Mouse (Mus musculus): ENCODE results near the gene 2010111I01Rik. TPM values are rescaled to one million over a fixed set of nuclear protein-coding genes. Genes with fewer than 3 reads are reported as not detected.
A peak's percentile ranks its signal among the peaks of the same experiment; 100 is the strongest.

The 2010111I01Rik gene
- total RNA-seq, 1 experiment = 58.3 TPM

- no peak overlapping the region for H3K27ac ChIP-seq (ENCODE audit: insufficient read depth, low read depth, low read length, poor library complexity, severe bottlenecking)
- TF ChIP-seq MAFK (IDR thresholded peaks at IDR 0.05; ENCODE audit: insufficient read depth, low read depth, low read length) (no peak), ZNF384 (IDR thresholded peaks at IDR 0.05; ENCODE audit: low read depth, low read length) (no peak), CHD2 (IDR thresholded peaks at IDR 0.05; ENCODE audit: low read depth, low read length) (no peak), HCFC1 (IDR thresholded peaks at IDR 0.05; ENCODE audit: borderline replicate concordance, insufficient read depth, low read length) (no peak), ZC3H11A (IDR thresholded peaks at IDR 0.05; ENCODE audit: borderline replicate concordance, low read depth, low read length) (no peak)
Observed at GRCm38 (mm10) chr13:63203502-63204278, 239.0 kb downstream of the 2010111I01Rik start.

DNA sequence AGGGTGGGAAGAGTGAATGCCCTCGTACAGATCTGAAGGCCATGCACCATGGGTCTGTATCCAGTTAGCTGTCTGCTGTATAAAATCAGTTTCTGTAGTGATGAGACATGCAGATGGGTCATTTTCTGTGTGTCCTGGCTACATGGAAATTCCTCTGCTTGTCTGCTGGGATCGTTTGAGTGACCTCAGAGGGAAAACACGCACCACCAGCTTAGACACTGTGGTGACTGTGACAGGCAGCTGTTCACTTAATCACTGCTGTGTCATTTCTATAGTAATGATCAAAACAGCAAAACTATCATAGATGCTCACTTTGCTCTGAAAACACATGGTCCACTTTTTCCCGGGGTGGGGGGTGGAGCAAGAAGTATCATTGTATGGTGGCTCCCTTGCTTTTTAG is 241.1 kb downstream of the 2010111I01Rik start:
- Histone ChIP-seq H3K4me1 (ENCODE audit: control insufficient read depth in 2 of 2, insufficient read depth in 2 of 2, low read length in 2 of 2, poor library complexity in 1 of 2) (no peaks in the 10 kb centered on the region), H3K9me3 (ENCODE audit: control insufficient read depth, insufficient read depth, low read depth, low read length) (no peaks in the 10 kb centered on the region), H3K4me3 (ENCODE audit: insufficient read depth in 1 of 2, low read depth in 1 of 2, low read length in 2 of 2, poor library complexity in 1 of 2, severe bottlenecking in 1 of 2) (no peak overlapping the region), H3K27ac (ENCODE audit: insufficient read depth, low read depth, low read length, poor library complexity, severe bottlenecking) (no peak overlapping the region), H3K36me3 (ENCODE audit: control insufficient read depth, insufficient read depth, low read length, poor library complexity, severe bottlenecking) (no peaks in the 10 kb centered on the region), H3K9ac (ENCODE audit: insufficient read depth, low read depth, low read length, poor library complexity, severe bottlenecking) (no peak overlapping the region)
- in situ Hi-C loops (cut with MboI; ENCODE audit: low sequenced_read_pairs in 2 of 2, unreplicated experiment in 2 of 2) = no loop called here
- DNase-seq (ENCODE audit: low read depth, low spot score) = no peak
- TF ChIP-seq ZNF384 (IDR thresholded peaks at IDR 0.05; ENCODE audit: low read depth, low read length) (no peak), ZC3H11A (IDR thresholded peaks at IDR 0.05; ENCODE audit: borderline replicate concordance, low read depth, low read length) (no peak), MAFK (IDR thresholded peaks at IDR 0.05; ENCODE audit: insufficient read depth, low read depth, low read length) (no peak), CHD2 (IDR thresholded peaks at IDR 0.05; ENCODE audit: low read depth, low read length) (no peak), HCFC1 (IDR thresholded peaks at IDR 0.05; ENCODE audit: borderline replicate concordance, insufficient read depth, low read length) (no peak)

More at GRCm38 (mm10) chr13:63203502-63204278, 239.0 kb downstream of the 2010111I01Rik start:
- in situ Hi-C loops (cut with MboI; ENCODE audit: low sequenced_read_pairs in 2 of 2, unreplicated experiment in 2 of 2) = no loop called here
- no peak for DNase-seq (ENCODE audit: low read depth, low spot score)
- Histone ChIP-seq H3K36me3 (ENCODE audit: control insufficient read depth, insufficient read depth, low read length, poor library complexity, severe bottlenecking) (no peaks in the 10 kb centered on the region), H3K4me1 (ENCODE audit: control insufficient read depth in 2 of 2, insufficient read depth in 2 of 2, low read length in 2 of 2, poor library complexity in 1 of 2) (no peaks in the 10 kb centered on the region), H3K4me3 (ENCODE audit: insufficient read depth in 1 of 2, low read depth in 1 of 2, low read length in 2 of 2, poor library complexity in 1 of 2, severe bottlenecking in 1 of 2) (no peak overlapping the region), H3K9ac (ENCODE audit: insufficient read depth, low read depth, low read length, poor library complexity, severe bottlenecking) (no peak overlapping the region), H3K9me3 (ENCODE audit: control insufficient read depth, insufficient read depth, low read depth, low read length) (no peaks in the 10 kb centered on the region)

DNA sequence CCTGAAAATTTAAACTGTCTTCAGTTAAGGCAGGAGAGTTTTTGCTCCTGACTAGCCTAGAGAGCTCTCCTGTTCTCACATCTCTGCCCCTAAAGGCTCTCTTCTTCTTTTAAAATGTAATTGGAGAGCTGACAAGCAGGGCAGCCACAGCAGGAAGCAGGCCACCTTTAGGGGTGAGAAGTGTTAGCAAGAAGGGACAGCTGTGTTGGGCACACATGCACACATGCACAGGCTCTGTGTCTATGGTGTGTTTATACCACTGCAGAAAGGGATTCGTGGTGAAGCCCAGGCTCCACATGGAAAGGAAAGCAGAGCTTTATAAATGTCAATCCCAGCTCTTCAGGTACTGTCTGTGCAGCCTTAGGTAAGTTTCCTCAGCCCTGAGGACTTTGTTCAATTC is 241.7 kb downstream of the 2010111I01Rik start:
- Histone ChIP-seq H3K27ac (ENCODE audit: insufficient read depth, low read depth, low read length, poor library complexity, severe bottlenecking) (no peak overlapping the region), H3K4me1 (ENCODE audit: control insufficient read depth in 2 of 2, insufficient read depth in 2 of 2, low read length in 2 of 2, poor library complexity in 1 of 2) (no peaks in the 10 kb centered on the region), H3K9me3 (ENCODE audit: control insufficient read depth, insufficient read depth, low read depth, low read length) (no peaks in the 10 kb centered on the region), H3K36me3 (ENCODE audit: control insufficient read depth, insufficient read depth, low read length, poor library complexity, severe bottlenecking) (no peaks in the 10 kb centered on the region), H3K9ac (ENCODE audit: insufficient read depth, low read depth, low read length, poor library complexity, severe bottlenecking) (no peak overlapping the region), H3K4me3 (ENCODE audit: insufficient read depth in 1 of 2, low read depth in 1 of 2, low read length in 2 of 2, poor library complexity in 1 of 2, severe bottlenecking in 1 of 2) (no peak overlapping the region)
- in situ Hi-C loops (cut with MboI; ENCODE audit: low sequenced_read_pairs in 2 of 2, unreplicated experiment in 2 of 2) = no loop called here
- DNase-seq (ENCODE audit: low read depth, low spot score) = no peak
- TF ChIP-seq ZNF384 (IDR thresholded peaks at IDR 0.05; ENCODE audit: low read depth, low read length) (no peak), MAFK (IDR thresholded peaks at IDR 0.05; ENCODE audit: insufficient read depth, low read depth, low read length) (no peak), CHD2 (IDR thresholded peaks at IDR 0.05; ENCODE audit: low read depth, low read length) (no peak), ZC3H11A (IDR thresholded peaks at IDR 0.05; ENCODE audit: borderline replicate concordance, low read depth, low read length) (no peak), HCFC1 (IDR thresholded peaks at IDR 0.05; ENCODE audit: borderline replicate concordance, insufficient read depth, low read length) (no peak)

DNA sequence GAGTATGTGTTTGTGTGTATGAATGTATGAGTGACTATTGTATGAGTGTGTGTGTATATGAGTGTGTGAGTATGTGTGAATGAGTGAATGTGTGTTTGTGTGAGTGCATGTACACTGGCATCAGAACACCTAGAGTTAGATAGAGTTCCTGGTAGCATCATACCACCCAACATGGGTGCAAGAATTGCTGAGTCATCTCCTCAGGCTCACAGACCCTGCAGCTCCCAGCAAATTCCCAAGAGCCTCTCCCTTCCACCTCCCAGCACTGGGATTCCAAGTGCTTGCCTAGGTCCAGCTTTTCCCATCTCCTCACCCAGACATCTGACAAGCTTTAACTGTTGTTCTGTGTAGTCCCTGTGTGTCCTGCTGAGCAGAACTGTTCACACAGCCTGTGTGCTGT is 251.8 kb downstream of the 2010111I01Rik start:
- no peak for DNase-seq (ENCODE audit: low read depth, low spot score)
- Histone ChIP-seq H3K9ac (ENCODE audit: insufficient read depth, low read depth, low read length, poor library complexity, severe bottlenecking) (no peak overlapping the region), H3K36me3 (ENCODE audit: control insufficient read depth, insufficient read depth, low read length, poor library complexity, severe bottlenecking) (no peaks in the 10 kb centered on the region; the same call in 1 of the 2 replicates), H3K9me3 (ENCODE audit: control insufficient read depth, insufficient read depth, low read depth, low read length) (no peaks in the 10 kb centered on the region), H3K27ac (ENCODE audit: insufficient read depth, low read depth, low read length, poor library complexity, severe bottlenecking) (no peak overlapping the region), H3K4me1 (ENCODE audit: control insufficient read depth in 2 of 2, insufficient read depth in 2 of 2, low read length in 2 of 2, poor library complexity in 1 of 2) (peaks cover 6 to 9% of the 10 kb centered on the region in 2 experiments; a peak in 3 of 4 replicates), H3K4me3 (ENCODE audit: insufficient read depth in 1 of 2, low read depth in 1 of 2, low read length in 2 of 2, poor library complexity in 1 of 2, severe bottlenecking in 1 of 2) (no peak overlapping the region)
- TF ChIP-seq MAFK (IDR thresholded peaks at IDR 0.05; ENCODE audit: insufficient read depth, low read depth, low read length) (peak; percentile 96), CHD2 (IDR thresholded peaks at IDR 0.05; ENCODE audit: low read depth, low read length) (no peak)
- in situ Hi-C loops (cut with MboI; ENCODE audit: low sequenced_read_pairs in 2 of 2, unreplicated experiment in 2 of 2) = no loop called here
